Mouse (Mus musculus) thymus, postnatal 10 days (tissue): Measurements from ENCODE around the gene Mroh7.
A peak's percentile ranks its signal among the peaks of the same experiment; 100 is the strongest.

ENCODE experiments used
- DNase-seq, 2 experiments: peaks; one replicate each; pipeline ENCODE4 v3.0.0; 2021; ENCODE audit warnings: low spot score in 2 of 2

Gene Mroh7

DNA sequence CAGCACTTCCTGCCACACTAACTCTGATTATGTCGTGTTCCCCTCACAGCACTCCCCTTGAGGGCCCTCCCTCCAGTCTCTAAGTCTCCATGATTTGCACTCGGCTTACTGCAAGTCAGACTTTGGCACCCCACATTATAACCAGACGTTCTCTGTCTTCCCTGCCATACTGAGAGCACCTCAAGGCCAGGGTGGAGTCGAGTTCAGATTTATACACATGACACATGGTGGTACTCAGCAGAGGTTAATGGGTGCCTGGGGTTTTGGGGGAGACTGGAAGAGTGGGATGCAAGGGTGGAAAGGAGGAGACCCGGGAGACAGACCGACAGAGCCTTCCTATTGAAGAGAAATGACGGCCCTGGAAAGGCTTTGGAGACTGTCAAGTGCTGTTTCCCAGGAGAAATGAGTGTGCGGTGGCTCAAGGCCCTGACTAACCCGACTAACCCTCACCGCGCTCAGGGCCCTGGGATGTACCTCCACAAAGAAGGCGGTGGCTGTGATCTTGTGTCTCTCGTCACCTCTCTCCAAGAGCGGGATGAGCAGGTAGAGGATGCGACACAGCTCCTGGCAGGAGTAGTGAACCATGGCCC is 36.8 kb downstream of the Mroh7 start:
- no peak for DNase-seq

- DNase-seq = no peak
Observed at GRCm38 (mm10) chr4:106688636-106689296, 42.0 kb downstream of the Mroh7 start.

DNA sequence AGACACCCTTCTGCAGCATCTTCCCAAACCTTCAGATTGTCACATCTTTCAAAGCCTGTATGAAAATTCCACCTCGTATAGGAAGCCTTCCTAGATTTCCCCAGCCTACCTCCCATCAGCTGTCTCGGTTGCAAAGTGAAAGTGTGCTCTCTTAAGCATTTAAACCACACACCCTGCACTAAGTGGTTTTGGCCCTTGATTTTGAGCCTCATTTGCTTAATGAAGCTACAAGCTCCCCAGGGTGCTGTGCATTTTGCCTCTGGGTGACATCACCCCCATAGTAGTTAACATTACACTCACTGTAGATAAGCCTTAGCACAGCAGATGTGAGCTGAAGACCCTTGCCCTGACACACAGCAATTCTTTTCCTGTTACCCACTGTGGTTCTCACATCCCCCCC is 49.8 kb downstream of the Mroh7 start:
- no peak for DNase-seq

GRCm38 (mm10) chr4:106679152-106679551 is 51.6 kb downstream of the Mroh7 start:
- DNase-seq = no peak

DNA sequence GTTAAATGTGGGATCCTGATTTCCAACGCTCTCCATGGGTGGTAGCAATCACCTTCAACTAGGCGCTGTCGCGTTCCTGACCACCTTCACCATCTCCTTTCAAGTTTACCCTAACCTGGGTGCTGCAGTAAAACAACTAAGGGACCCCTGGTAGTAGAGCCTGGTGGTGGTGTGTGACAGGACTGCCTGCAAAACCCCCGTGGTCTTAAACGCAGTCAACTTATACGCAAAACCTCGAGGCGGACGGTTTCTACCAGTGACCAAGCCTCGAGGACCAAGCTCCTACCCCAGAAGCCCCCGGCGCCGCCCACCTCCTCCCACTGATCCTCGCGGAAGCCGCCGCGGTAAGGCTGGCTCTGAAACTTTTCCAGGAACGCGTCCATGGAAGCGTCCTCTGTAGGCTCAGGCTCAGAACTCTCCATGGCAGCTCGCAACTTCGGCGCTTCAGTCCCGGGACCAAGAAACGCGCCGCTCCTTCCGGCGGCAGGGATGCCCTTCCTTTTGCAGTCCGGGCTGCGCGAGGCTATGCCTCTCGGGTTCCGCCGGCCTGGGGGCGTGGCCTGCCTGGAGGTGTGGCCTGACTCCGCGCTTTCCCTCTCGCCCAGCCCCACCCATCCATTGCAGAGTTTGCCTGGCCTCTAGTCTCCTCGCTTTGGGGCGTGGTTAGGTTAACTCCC is 52.1 kb downstream of the Mroh7 start, which contains the start of gene Ttc4:
TSS of gene Ttc4 (minus strand) at position 503 of the 677 bp plus-strand sequence.
- peak; percentile 83 to 91 for DNase-seq

DNA sequence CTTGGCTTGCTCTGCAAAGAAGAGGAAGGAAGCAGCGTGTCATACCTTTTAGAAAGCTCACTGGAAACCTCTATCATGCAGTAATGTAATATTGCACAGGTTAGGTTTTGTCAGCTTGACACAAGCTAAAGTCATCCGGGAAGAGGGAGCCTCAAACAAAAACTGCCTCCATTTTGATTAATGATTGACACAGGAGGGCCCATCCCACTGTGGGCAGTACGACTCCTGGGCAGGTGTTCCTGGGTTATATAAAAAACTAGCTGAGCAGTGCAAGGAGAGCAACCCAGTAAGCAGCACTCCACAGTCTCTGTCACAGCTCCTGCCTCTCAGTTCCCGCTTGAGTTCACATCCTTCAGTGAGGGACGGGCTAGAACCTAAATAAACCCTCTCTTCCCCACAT is 54.0 kb downstream of the Mroh7 start:
- DNase-seq = no peak

DNA sequence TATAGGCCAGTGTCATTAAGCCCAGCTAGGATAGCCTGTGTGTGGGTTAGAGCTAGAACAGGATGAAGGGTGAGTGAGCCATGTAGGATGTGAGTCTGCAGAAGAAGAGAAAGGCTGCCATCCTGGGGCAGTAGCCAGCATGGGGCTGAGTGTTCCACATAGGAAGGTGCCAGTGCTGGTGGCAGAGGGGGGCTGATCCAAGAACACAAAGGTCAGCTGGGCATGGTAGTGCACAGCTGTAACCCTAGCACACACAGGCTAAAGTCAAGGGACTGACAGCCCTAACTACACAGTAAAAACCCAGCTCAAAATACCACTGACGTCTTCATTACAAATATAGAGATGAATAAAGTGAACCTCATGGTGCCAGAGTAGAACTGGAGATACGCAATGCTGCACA is 64.2 kb downstream of the Mroh7 start:
- DNase-seq = no peak

DNA sequence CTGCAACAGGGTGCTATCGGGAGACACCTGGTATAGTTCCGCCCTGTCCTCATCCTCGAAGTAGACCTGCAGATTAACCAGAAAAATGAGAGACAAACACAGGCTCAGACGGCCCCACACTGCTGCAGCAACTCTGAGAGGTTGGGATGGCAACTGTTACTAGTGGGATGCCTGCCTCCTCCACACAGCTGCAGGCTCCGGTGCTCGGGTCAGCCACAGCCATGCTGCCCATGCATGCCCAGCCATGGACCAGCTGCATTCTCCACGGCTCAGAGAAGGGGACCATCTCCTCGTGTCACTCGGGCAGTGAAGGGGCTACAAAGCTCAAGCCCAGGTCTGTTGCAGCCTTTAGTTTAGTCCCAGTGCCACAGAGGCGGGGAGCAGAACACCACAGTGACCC is 65.1 kb downstream of the Mroh7 start:
- DNase-seq = no peak

GRCm38 (mm10) chr4:106665269-106665668 is 65.5 kb downstream of the Mroh7 start:
- no peak for DNase-seq

GRCm38 (mm10) chr4:106664697-106665096 is 66.0 kb downstream of the Mroh7 start:
- no peak for DNase-seq

- DNase-seq = no peak
Observed at GRCm38 (mm10) chr4:106663956-106664470, 66.7 kb downstream of the Mroh7 start.

DNA sequence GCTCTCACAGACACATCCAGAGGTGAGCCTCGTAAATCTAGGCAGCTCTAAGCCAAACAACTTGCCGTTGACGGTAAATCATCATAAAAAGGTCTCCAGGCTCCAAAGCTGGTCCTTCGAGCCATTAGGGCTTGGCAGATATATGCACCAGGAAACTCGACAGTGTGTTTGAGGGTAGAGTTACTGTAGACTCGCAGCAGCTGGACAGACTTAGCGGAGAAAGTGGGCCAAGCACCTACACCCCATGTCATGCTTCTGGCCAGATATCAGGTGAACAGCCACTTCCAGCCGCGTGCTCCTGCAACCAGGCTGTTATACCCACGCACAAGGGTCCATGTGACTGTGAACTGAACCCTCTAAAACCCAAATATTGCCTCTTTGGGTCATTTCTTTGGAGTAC is 75.0 kb downstream of the Mroh7 start:
- no peak for DNase-seq

DNA sequence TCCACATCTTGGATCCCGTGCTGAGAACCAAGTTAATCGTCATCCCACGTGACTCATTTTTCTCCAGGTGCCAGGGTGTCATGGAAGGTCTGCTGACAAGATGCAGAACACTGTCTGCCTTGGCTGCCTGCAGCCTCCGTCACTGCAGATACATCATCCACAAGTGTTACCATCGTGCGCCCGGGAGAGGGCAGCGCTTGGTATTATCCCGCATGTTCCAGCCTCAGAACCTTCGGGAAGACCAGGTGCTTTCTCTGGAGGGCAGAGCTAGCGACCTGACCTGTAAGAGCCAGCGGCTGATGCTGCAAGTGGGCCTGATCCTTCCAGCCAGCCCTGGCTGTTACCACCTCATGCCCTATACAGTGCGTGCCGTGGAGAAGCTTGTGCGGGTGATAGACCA is 77.7 kb downstream of the Mroh7 start:
- DNase-seq = no peak

DNA sequence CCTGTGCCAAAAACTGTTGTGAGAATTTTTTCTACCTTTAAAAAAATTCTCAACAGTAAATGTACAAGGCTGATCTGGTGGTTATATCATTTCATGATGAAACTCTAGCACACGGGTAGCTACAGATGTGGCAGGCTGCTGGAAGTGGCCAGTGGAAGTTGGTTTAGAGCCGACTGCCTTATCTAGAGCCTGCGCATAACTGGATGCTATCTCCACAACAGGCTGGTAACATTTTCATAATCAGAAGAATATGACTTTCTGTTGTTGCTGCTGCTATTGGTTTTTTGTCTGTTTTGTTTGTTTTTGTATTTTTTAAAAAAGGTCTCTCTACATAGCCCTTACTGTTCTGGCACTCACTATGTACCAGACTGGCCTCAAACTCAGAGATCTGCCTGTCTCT is 78.2 kb downstream of the Mroh7 start:
- DNase-seq = no peak

DNA sequence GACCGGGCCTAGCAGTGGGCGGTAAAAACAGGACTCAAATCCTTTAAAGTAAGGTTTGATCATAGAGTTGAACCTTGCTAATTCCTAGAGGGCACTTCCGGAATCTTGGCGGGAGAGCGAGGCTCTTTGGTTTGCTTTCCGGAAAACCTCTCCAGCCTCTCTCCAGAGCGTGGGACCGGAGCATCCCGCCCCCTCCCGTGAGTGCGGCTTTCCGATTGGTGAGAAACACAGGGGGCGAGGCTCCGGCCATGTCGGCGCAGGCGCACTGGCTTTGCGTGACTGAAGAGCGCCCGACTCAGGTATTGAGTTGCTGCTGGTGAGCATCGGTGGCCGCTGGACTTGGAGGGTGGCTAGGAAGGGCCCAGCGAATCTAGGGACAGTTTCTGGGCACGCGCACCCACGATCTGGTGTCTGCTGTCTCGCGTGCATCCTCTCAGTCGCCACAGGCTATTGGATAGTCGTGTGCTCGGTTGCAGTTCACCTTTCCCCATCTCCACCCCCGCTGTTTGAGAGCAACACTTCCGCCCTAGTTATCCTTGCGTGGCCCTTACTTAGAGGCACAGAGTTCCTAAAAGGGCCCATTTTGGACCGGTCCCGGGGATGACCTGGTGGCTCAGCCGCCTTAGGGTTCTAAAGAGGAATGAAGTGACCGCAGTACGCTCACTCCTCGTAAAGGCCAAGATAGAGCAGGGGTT is 79.7 kb downstream of the Mroh7 start, which contains the start of gene Pars2:
TSS of gene Pars2 (plus strand) at position 237 of the 695 bp plus-strand sequence.
- DNase-seq = peak; percentile 96 to 98

DNA sequence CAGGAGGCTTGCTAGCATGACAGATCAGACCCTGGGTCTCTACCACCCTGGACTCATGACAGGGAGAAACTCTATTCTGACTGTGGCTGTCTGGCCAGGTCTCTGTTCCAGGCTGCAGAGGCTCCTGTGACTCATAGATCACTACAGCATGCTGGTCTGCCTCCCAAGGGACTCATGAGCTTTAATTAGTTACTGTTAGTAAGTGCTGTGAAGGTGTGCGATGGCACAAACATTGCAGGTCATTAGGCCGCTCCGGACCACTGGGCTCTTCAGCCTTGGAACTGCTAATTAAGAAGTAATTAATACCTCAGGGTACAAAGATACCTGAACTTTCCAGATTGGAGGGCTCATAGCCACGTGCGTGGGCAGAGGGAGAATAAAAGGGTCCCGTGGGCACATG is 83.6 kb downstream of the Mroh7 start:
- DNase-seq = no peak

- no peak for DNase-seq
Observed at GRCm38 (mm10) chr4:106645797-106646196, 84.9 kb downstream of the Mroh7 start.

DNA sequence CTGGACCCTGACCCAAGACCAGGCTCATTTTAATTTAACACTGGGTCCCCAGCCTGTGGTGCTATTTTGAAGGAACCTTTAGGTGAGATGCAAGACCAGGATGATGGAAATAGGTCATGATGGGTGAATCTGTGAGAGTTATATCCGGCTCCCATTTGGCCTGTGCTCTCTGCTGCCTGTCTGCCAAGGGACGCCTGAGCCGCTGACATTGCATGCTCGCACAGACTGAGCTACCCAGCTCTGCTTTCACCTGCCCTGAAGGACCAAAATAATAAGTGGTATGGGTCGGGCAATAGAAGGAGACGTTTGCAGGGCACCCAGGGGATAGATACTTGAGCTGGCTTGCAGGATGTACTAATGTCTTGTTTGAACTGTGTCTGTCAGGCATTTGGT is 86.5 kb downstream of the Mroh7 start:
- DNase-seq = no peak

DNA sequence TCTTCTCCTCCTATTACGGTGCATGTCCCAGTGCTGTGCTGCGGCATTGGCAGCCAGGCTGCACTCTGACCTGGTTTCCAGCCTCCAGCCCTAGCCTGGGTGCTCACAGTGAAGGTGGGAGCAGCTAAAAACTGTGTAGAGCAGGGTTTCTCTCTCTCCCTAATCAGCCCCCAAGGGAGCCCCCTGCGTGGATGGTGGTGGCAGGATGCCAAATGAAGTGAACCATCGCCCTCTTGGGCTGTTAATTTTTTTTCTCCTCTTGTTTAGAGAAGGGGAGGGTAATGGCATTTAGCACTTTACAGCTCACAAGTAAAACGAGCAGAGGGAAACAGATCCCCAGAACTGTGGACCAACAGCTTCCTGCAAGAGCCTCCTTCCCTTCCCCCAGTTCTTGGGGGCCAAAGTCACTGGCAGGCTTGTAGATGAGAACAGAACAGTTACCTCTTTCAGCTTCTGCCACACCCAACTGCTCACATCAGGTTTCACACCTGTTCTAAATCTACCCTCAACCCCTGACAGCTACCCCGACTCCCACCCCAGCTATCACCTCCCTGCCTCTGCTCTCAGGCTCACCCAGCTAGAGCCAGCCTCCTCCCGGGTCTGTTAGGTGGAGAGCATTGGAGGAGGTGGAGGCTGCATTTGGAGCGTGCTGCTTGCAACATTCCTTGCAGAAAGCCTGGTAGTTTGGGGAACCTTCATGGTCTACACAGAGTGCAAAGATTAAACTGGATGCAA is 87.1 kb downstream of the Mroh7 start:
- DNase-seq = no peak

DNA sequence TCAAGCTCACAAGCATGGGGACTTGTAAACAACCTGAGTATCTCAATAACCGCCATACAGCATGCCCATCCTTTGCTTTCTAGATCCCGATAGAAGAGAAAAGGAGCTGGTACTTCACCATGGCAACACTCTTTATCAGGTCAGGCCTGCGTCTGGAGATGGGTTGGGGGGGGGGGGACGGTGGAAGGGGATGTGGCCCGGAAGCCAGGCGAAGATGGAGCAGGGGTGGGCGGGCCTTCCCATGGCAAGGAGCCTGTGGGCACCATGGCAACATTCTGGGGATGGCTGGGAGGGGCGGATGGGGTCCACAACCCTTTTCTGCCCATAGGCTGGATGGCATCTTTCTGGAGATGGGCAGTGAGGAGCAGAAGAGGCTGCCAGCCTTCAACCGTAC is 96.6 kb downstream of the Mroh7 start:
- no peak for DNase-seq

DNA sequence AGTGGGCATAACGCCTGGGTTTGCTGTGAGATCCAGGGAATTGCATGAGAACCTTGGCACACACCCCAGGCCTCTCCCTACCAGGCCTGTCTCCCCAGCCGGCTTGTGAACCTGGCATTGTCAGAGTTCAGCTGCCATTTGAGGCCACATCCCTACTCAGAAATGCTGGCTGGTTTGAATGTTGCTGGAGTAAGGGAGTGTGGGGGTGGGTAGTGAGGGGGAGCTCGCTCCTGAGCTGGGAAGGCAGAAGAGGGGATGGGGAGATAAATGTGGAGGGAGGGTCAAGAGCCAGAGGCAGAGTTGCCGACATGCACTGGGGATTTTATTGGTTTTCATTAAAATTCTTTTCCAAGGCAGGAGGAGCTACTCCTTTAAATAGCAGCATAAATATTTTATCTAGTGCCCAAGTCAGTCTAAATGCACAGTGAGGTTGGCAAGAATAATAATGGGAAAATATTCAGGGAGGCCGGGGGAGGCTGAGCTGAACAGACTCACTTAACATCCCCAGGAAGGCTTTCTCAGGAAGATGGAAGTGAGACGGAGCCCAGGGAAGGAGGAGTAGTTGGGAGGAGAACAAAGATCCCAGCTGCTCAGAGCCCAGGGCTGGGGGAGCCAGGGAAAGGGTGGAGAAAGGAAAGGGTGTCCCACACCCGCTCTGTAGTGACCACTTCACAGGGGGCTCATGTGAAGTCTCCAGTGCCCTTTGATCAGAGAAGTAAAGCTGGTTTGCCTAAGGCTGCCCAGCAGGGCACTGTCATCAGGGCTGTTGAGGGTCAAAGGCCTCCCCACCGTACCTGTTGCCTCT is 97.2 kb downstream of the Mroh7 start:
- no peak for DNase-seq
